Mouse (Mus musculus) fibroblast of lung, adult 2 months (primary cell): ENCODE measurements around the gene Dcaf15.

ENCODE experiments used
- DNase-seq: peaks from one replicate; pipeline ENCODE4 v3.0.0-alpha.2; 2011; ENCODE audit warnings: low read depth

Dcaf15 gene

DNA sequence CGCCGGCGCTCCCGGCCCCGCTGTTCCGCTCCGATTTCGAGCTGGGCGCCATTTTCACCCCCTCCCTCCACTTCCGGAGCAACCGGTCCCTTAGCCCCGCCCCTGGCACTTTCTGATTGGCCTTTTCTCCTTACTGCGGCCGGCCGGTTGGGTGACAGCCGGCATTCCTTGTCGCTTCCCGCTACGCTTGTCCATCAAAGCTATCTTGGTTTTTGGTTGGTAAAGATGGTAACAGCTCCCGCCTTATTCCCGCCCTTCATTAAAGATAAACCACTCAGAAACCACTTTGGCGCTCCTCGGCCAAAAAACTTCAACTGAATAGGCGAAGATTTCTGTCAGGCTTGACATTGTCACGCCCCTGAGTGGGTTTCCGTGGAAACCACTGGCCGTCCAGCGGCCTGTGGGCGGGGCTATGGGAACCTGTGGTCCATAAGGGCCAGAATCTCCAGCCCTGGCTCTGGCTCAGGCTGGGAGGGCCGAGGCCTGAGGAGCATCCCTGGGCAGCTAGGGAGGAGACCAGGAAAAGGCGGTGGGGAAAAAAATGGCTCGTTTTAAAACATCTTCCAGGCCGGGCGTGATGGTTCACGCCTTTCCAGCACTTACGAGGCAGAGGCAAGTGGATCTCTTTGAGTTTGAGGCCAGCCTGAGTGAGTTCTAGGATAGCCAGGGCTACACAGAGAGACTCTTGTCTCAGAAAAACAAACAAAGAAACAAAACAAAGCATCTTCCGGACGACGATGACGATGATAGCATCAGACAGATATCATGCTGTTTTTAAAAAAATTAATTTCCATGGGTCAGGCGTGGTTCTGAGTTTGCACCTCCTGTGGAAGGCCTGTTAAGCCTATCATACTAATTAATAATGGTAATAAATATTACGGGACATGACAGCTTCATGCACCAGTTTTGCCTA lies at the start of gene Dcaf15:
Gene Dcaf15 (minus strand): TSS at position 72 of the 913 bp plus-strand sequence.
- DNase-seq, result peak; percentile 100

DNA sequence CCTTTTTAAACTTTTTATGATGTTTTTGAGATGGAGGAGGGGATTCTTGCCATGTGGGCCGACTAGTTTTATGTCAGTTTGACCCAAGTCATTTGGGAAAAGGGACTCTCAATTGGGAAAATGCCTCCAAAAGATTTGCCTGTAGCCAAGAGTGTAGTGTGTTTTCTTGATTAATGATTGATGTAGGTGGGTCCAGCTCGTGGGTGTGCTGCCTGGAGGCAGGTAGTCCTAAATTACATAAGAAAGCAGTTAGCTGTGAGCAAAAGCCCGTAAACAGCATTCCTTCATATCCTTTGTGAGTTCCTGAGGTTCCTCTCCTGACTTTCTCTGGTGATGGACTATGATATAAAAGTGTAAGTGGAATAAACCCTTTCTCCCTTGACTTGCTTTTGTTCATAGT lies 44.6 kb upstream of the Dcaf15 start:
- DNase-seq, result no peak

DNA sequence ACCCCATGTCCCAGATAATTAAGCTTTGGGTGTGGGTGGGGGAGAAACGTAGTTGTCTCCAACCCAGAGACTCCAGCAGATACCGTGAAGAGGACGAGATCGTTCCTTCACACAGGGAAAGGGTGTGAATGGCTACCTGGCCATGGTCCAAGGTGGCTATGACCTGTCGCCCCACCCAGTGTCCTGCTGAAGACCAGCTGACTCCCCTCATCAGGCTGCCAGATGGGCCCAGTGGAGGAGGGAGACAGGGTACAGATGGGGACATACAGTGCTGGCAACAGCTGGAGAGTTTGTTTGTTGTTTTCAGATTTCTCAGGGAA lies 43.9 kb upstream of the Dcaf15 start:
- DNase-seq, result no peak

- peak; percentile 85 for DNase-seq
Measured at GRCm38 (mm10) chr8:84147769-84148530, 43.4 kb upstream of the Dcaf15 start, which contains the start of the genes Cc2d1a and 4930432K21Rik. Gene Cc2d1a (minus strand): TSS chr8:84147936. Gene 4930432K21Rik (plus strand): TSS chr8:84148025.

DNA sequence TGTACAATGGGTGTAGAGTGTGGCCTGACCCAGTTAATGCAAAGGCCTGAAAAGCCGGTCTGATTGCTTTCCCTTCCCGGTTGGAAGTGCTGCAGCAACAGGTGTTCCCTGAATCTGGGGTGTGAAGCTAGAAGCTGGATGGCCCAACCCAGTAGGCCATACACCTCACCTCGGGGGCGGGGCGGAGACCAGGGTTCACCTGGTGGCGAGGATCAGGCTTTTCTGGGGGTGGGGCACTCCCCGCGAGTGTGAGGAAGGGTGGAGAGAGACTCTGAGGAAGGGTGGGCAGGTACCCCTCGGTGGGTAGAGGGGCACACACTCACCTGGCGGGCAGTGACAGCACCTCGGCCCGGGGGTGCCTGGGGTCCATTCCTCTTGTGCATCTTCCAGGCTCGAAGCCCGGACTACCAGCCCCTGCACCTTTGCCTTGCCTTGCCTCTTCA lies 42.8 kb upstream of the Dcaf15 start:
- no peak for DNase-seq

- no peak for DNase-seq
Measured at GRCm38 (mm10) chr8:84144636-84145245, 40.2 kb upstream of the Dcaf15 start.

- no peak for DNase-seq
Measured at GRCm38 (mm10) chr8:84140838-84141237, 36.3 kb upstream of the Dcaf15 start.

GRCm38 (mm10) chr8:84137848-84138247 lies 33.3 kb upstream of the Dcaf15 start:
- no peak for DNase-seq

DNA sequence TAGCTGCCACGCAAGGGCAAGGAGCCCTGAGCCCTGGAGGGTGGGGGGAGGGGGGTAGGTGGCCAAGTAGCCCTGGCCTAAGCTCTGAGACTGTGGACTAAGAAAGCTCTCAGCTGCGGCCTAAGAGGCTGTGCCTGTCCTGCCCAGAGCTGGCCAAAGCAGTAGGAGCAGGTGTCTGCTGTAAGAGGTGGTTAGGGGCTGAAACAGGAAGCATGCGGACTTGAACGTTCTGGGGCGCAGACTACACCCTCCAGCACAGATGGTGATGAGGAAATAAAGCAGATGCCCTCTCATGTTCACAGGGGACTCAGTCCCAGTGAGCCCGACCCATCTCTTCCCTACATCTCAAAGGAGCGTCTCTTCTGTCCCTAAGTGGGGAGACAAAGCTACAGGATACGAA lies 27.7 kb upstream of the Dcaf15 start:
- DNase-seq, result no peak

DNA sequence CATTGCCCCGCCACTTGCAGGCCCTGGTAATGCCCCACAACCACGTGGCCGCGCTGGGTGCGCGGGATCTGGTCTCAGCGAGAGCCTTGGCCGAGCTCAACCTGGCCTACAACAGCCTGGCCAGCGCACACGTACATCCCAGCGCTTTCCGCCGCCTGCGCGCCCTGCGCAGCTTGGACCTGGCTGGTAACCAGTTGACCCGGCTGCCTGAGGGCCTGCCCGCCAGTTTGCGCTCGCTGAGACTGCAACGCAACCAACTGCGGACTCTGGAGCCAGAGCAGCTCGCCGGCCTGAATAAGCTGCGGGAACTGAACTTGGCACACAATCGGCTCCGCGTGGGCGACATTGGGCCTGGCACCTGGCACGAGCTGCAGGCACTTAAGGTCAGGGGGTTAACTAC lies 26.2 kb upstream of the Dcaf15 start:
- DNase-seq, result no peak

DNA sequence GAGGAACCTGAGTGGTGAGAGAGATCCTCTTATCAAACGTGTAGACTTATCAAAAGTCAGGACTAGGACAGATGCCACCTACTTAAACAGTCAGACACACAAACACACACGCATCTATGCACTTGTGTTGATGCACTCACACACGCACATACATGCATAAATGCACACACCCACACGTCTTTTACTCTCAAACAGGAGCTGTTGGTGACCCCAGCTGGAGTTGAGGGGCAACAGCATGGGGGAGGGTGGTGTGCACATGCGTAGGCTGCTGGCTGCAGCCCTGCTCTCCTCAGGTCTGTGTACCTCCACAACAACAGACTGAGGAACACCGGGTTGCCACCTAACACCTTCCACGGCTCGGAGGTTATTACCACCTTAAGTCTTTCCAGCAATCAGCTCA lies 23.7 kb upstream of the Dcaf15 start:
- no peak for DNase-seq

DNA sequence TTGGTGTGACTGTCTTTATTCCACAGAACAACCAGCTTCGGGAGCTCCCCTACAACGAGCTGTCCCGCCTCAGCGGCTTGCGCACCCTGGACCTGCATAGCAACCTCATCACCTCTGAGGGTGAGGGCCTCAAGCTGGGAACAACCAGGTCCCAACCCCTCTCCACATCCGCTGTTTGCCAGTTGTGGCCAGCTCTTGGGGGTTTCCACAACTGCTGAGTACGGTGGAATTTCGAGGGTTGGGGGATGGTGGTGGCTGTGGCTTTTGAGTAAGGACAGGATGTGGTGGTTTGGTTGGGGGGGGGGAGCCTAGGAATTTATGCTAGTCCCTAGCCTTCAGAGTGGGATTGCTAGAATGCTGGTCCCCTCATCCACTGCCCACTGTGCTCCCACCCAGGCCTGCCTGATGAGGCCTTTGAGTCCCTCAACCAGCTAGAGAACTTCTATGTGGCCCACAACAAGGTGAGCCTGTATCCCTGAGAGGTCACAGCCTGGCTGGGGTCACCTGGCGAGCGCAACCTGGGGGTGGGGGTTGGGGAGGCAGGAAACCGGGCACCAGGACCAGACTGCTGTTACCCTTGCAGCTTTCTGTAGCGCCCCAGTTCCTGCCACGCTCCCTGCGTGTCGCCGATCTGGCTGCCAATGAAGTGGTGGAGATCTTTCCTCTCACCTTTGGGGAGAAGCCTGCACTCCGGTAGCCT lies 22.8 kb upstream of the Dcaf15 start:
- no peak for DNase-seq

DNA sequence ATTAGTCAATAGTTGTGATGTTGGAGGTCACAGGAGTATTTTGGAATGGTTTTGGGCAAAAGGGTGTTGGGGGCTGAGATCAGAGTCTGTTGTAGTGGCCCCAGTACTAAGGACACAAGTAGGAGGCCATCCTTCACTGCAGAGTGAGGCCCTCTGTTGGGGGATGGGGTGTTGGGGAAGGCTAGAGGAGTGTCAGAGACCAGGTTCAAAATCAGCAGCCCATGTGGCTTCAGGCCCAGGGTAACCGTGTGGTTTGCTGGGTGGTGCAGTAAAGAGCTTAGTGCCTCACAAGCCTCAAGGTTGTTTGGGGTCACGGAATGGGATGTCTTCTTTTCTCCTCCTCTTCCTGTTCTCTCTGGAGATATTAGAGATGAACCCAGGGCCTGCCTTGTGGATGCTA lies 22.2 kb upstream of the Dcaf15 start:
- no peak for DNase-seq

DNA sequence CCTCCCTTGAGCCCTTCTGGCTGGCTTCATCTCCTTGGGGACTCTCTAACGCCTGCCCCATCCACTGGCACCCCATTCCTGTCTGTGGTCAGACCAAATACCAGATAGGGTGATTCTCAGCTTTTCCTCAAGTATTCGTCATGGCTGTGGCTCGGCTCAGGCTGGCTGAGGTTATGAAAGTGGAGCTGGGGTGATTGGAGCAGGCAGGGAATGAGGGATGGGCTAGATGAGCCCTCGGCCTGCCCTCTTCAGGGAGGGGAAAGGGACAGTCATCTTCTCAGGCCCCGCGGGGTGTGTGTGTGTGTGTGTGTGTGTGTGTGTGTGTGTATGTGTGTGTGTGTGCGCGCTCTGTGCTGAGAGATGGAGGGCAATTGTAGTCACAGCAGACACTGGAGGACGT lies 21.1 kb upstream of the Dcaf15 start, which contains the start of gene Podnl1:
Gene Podnl1 (plus strand): TSS at position 334 of the 400 bp plus-strand sequence.
- DNase-seq, result peak; percentile 82

DNA sequence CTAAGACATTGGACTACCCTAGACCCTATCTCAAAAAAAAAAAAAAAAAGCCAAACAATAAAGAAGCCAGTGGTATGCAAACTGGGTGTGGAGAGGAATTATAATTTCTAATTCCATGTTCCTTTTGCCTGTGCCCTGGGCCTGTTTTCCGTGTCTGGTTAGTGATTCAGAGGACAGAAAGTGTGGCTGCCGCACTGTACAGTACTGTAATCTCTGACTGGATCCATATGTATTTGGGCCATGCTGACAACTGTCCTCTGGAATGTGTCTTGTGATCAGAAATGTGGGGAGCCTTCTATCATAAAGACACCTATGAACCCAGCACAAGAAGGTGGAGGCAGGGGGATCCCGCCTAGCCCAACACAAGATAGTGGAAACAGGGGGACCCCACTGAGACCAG lies 17.6 kb upstream of the Dcaf15 start:
- DNase-seq, result no peak

- no peak for DNase-seq
Measured at GRCm38 (mm10) chr8:84115646-84116045, 11.1 kb upstream of the Dcaf15 start.

GRCm38 (mm10) chr8:84106216-84107040 lies 1.9 kb upstream of the Dcaf15 start:
- no peak for DNase-seq

GRCm38 (mm10) chr8:84105676-84106075 lies 1.1 kb upstream of the Dcaf15 start:
- no peak for DNase-seq

DNA sequence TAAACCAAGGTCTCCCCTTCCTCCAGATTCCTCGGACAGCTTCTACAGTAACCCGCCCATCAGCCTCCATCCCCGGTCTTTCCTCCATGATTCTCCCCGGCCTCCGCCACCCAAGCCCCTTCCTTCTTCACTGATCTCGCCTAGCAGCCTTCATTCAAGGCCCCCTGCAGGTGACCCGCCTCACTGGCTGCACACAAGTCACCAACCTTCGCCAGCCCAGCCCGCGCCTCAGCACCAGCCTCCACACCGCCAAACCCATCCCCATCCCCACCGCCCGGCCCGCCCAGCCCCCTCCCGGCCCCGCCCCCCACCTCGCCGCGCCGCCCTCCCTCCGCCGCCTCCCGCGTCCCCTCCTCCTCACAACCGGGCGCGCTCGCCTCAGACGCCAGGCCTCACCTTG lies 347 bp downstream of the Dcaf15 start:
- DNase-seq, result no peak

DNA sequence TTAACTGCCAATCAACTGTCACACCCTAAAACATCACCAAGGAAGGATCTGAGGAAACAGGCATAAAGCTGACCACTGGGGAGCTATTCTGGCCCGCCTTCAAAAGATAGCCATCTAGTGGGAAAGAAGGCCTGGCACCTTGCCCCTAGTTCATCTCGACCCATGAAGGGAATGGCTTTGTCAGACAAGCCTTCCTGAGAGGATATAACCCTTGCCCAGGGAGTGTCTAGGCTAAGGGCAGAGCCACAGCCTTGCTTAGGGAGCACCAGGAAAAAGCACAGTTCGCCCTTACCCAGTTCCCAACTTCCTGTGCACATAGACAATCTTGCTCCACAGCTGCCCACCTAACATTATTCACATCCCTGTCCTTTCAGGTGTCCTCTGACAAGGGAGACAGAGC lies 967 bp downstream of the Dcaf15 start:
- DNase-seq, result no peak
